Mouse (Mus musculus) heart, embryonic 12.5 days (tissue): ENCODE results near the gene Fam174b. TPM values are rescaled to one million over a fixed set of nuclear protein-coding genes. Genes with fewer than 3 reads are reported as not detected.

Source experiments
- ATAC-seq: fragments of 200-750 bp; cut with Nextera tagmentation; 2 replicates; pipeline ENCODE4 v1.8.0; 2017; ENCODE audit warnings: moderate TSS enrichment, moderate library complexity; ENCODE audit not compliant: insufficient number of reproducible peaks, low FRiP score
- H3K27ac ChIP-seq: fragments of 300-500 bp; sonication (generic); 2 replicates; pipeline ENCODE4 v1.5.1; 2016; ENCODE audit warnings: mild to moderate bottlenecking, moderate library complexity; ENCODE audit not compliant: poor library complexity, severe bottlenecking
- H3K27me3 ChIP-seq: fragments of 300-500 bp; sonication (generic); replicated peaks from 2 replicates; pipeline ENCODE4 v1.6.1; 2016; ENCODE audit warnings: mild to moderate bottlenecking, moderate library complexity
- H3K36me3 ChIP-seq: fragments of 300-500 bp; sonication (generic); 2 replicates; pipeline ENCODE4 v1.6.1; 2016; ENCODE audit warnings: mild to moderate bottlenecking, moderate library complexity
- H3K4me1 ChIP-seq: fragments of 300-500 bp; sonication (generic); replicated peaks from 2 replicates; pipeline ENCODE4 v1.6.1; 2016; ENCODE audit warnings: mild to moderate bottlenecking
- H3K4me2 ChIP-seq: fragments of 300-500 bp; sonication (generic); 2 replicates; pipeline ENCODE4 v1.6.1; 2016; ENCODE audit warnings: mild to moderate bottlenecking, moderate library complexity
- H3K4me3 ChIP-seq: fragments of 300-500 bp; sonication (generic); 2 replicates; pipeline ENCODE4 v1.5.1; 2016; ENCODE audit warnings: mild to moderate bottlenecking
- H3K9ac ChIP-seq: fragments of 300-500 bp; sonication (generic); 2 replicates; pipeline ENCODE4 v1.6.1; 2016; ENCODE audit warnings: mild to moderate bottlenecking, moderate library complexity
- H3K9me3 ChIP-seq: fragments of 300-500 bp; sonication (generic); replicated peaks from 2 replicates; pipeline ENCODE4 v1.6.1; 2016; ENCODE audit warnings: mild to moderate bottlenecking, moderate library complexity
- WGBS: fragments of 180-500 bp; shearing (Covaris S2); methylation state at CpG from one replicate; pipeline ENCODE4 v1.1.7; 2016; 5-methylcytosine and 5-hydroxymethylcytosine counted together
- microRNA-seq: library from miRNA; unstranded; fragments of <30 nt; microRNA quantifications from one replicate; pipeline ENCODE4, GENCODE M21; 2017
- polyA plus RNA-seq: library from polyadenylated mRNA; unstranded; fragments of >200 nt; fragmentation: Nextera tagmentation; extraction: Ambion mirVana; gene quantifications from 2 replicates; pipeline ENCODE4 v1.2.1, GENCODE M21; 2016

Fam174b gene
- polyA plus RNA-seq, 1 experiment from 2014 or later = 51.4 TPM

GRCm38 (mm10) chr7:73814454-73814853 is 74.4 kb downstream of the Fam174b start:
- Histone ChIP-seq H3K36me3 (no peaks in the 10 kb centered on the region), H3K4me2 (no peak overlapping the region), H3K27me3 (peaks cover 7% of the 10 kb centered on the region; the same call in 1 of the 2 replicates), H3K9ac (no peak overlapping the region), H3K4me1 (no peaks in the 10 kb centered on the region), H3K27ac (no peak overlapping the region), H3K4me3 (no peak overlapping the region), H3K9me3 (no peaks in the 10 kb centered on the region)
- WGBS = 83% methylated on average over 7 of the region's 7 CpGs
- no peak for ATAC-seq

GRCm38 (mm10) chr7:73816255-73816996 is 76.3 kb downstream of the Fam174b start:
- Histone ChIP-seq H3K9ac (no peak overlapping the region), H3K27me3 (peaks cover 7% of the 10 kb centered on the region; the same call in 1 of the 2 replicates), H3K27ac (no peak overlapping the region), H3K4me2 (no peak overlapping the region), H3K36me3 (no peaks in the 10 kb centered on the region), H3K4me3 (no peak overlapping the region), H3K4me1 (no peaks in the 10 kb centered on the region), H3K9me3 (no peaks in the 10 kb centered on the region)
- 78% methylated on average over 8 of the region's 8 CpGs for WGBS
- no peak for ATAC-seq

GRCm38 (mm10) chr7:73819366-73819765 is 79.3 kb downstream of the Fam174b start:
- H3K27me3 ChIP-seq = no peaks in the 10 kb centered on the region
- 65% methylated on average over 17 of the region's 17 CpGs for WGBS
- H3K9me3 ChIP-seq = no peaks in the 10 kb centered on the region
- no peak overlapping the region for H3K27ac ChIP-seq
- no peak overlapping the region for H3K4me2 ChIP-seq
- no peak overlapping the region for H3K4me3 ChIP-seq
- no peaks in the 10 kb centered on the region for H3K4me1 ChIP-seq
- ATAC-seq = no peak
- H3K9ac ChIP-seq = no peak overlapping the region
- no peaks in the 10 kb centered on the region for H3K36me3 ChIP-seq

Small RNA genes within 50 kb of the gene (microRNA-seq; reads per million reads assigned to microRNA genes)
- gene Mir7234 = not detected

Other genes with a start within 250 kb of the Fam174b start
- gene Chd2, start 198.5 kb upstream of the Fam174b start, polyA plus RNA-seq = 48.5 and 50.4 TPM in 2 replicates